ENCODE assay signal across 10 mouse cellular contexts in genomic region chr17:12996345-12996744, GRCm38 (mm10). TPM values are rescaled to one million over a fixed set of nuclear protein-coding genes. Genes with fewer than 3 reads are reported as not detected.
DNase-seq lines count a peak whose midpoint lies in the region; ATAC-seq and TF ChIP-seq lines count a peak whose summit lies in the region.
"Had no signal": no experiment of that assay in that cellular context is flagged by ENCODE, and none has a peak within 500 bp of the region (broad histone marks: within the 10 kb centered on the region; RNA-seq: fewer than 3 reads in every experiment).

No protein-coding gene starts in this region.

- no peak for ATAC-seq in forebrain, embryonic 16.5 days
- ATAC-seq in midbrain, embryonic 14.5 days (ENCODE audit: low FRiP score, low TSS enrichment): no peak
- no peak for ATAC-seq in midbrain, embryonic 16.5 days
- no peak for ATAC-seq in liver, postnatal 0 days

- H3K4me3 ChIP-seq in forebrain, embryonic 10.5 days: no peak overlapping the region
- no peak overlapping the region for H3K4me3 ChIP-seq in forebrain, embryonic 16.5 days (replicated peaks; ENCODE audit: low read length)
- no peak overlapping the region for H3K4me3 ChIP-seq in midbrain, embryonic 14.5 days (replicated peaks; ENCODE audit: low read depth, low read length)
- no peak overlapping the region for H3K4me3 ChIP-seq in midbrain, embryonic 16.5 days (ENCODE audit: low read depth, low read length)
- no peak overlapping the region for H3K4me3 ChIP-seq in liver, postnatal 0 days (ENCODE audit: low read depth, low read length)
- H3K4me3 ChIP-seq: heart, embryonic 13.5 days; midbrain, embryonic 12.5 days had no signal

- WGBS in forebrain, embryonic 10.5 days: 33% methylated on average over 3 of the region's 3 CpGs
- 14% methylated on average over 3 of the region's 3 CpGs for WGBS in forebrain, embryonic 16.5 days
- 23% methylated on average over 3 of the region's 3 CpGs for WGBS in midbrain, embryonic 14.5 days
- 19% methylated on average over 3 of the region's 3 CpGs for WGBS in midbrain, embryonic 16.5 days
- WGBS in liver, postnatal 0 days (ENCODE audit: insufficient replicate concordance): 24% methylated on average over 3 of the region's 3 CpGs

- TF ChIP-seq CTCF in liver, postnatal 0 days (IDR thresholded peaks at IDR 0.05; ENCODE audit: low read depth): peak; percentile 75

- DNase-seq in forebrain, embryonic 10.5 days (ENCODE audit: extremely low spot score, low spot score): peak; percentile 32
- peak; percentile 77 for DNase-seq in midbrain, embryonic 14.5 days
- DNase-seq in cerebellum, adult 11-12 months: peak; percentile 59
- peak; percentile 41 to 45 for DNase-seq in heart, postnatal 36 days
- DNase-seq in liver, postnatal 0 days: peak; percentile 58
- peak; percentile 45 to 57 for DNase-seq in spleen, postnatal 36 days (ENCODE audit: low spot score in 2 of 2)

- H3K27ac ChIP-seq in forebrain, embryonic 10.5 days: no peak overlapping the region
- H3K27ac ChIP-seq in forebrain, embryonic 16.5 days (ENCODE audit: low read length): no peak overlapping the region
- H3K27ac ChIP-seq in midbrain, embryonic 14.5 days (replicated peaks; ENCODE audit: low read depth, low read length): no peak overlapping the region
- no peak overlapping the region for H3K27ac ChIP-seq in midbrain, embryonic 16.5 days (ENCODE audit: low read length)
- no peak overlapping the region for H3K27ac ChIP-seq in liver, postnatal 0 days (ENCODE audit: low read depth)
- H3K27ac ChIP-seq: heart, embryonic 13.5 days; midbrain, embryonic 12.5 days had no signal

- H3K36me3 ChIP-seq in forebrain, embryonic 10.5 days (replicated peaks): no peaks in the 10 kb centered on the region
- H3K36me3 ChIP-seq in forebrain, embryonic 16.5 days (ENCODE audit: control insufficient read depth, insufficient read depth): no peaks in the 10 kb centered on the region
- no peaks in the 10 kb centered on the region for H3K36me3 ChIP-seq in midbrain, embryonic 14.5 days (ENCODE audit: control insufficient read depth, insufficient read depth, low read length)
- H3K36me3 ChIP-seq in midbrain, embryonic 16.5 days (ENCODE audit: control insufficient read depth, insufficient read depth, low read length): no peaks in the 10 kb centered on the region
- H3K36me3 ChIP-seq in liver, postnatal 0 days (replicated peaks; ENCODE audit: insufficient read depth, low read length): no peaks in the 10 kb centered on the region
- H3K36me3 ChIP-seq: heart, embryonic 13.5 days; midbrain, embryonic 12.5 days had no signal

- intact Hi-C loops in heart, postnatal 36 days (cut with DNase I): loop anchor here (10.0 kb wide), 1 partner anchor 682 kb away; the partner anchor contains the start of gene Map3k4

- H3K4me2 ChIP-seq in forebrain, embryonic 16.5 days (ENCODE audit: low read length): no peak overlapping the region
- no peak overlapping the region for H3K4me2 ChIP-seq in midbrain, embryonic 14.5 days (ENCODE audit: low read length)
- no peak overlapping the region for H3K4me2 ChIP-seq in midbrain, embryonic 16.5 days (ENCODE audit: low read length)
- H3K4me2 ChIP-seq in liver, postnatal 0 days (ENCODE audit: low read depth, low read length): no peak overlapping the region
- H3K4me2 ChIP-seq: heart, embryonic 13.5 days; midbrain, embryonic 12.5 days had no signal

- no peak for TF ChIP-seq EP300 in liver, postnatal 0 days (IDR thresholded peaks at IDR 0.05; ENCODE audit: low read depth)

- no peak overlapping the region for H3K9ac ChIP-seq in forebrain, embryonic 16.5 days (replicated peaks; ENCODE audit: low read depth, low read length)
- no peak overlapping the region for H3K9ac ChIP-seq in midbrain, embryonic 14.5 days (replicated peaks; ENCODE audit: low read length)
- no peak overlapping the region for H3K9ac ChIP-seq in midbrain, embryonic 16.5 days (ENCODE audit: low read depth, low read length)
- no peak overlapping the region for H3K9ac ChIP-seq in liver, postnatal 0 days (replicated peaks)
- H3K9ac ChIP-seq: heart, embryonic 13.5 days; midbrain, embryonic 12.5 days had no signal

- H3K9me3 ChIP-seq in forebrain, embryonic 10.5 days: no peaks in the 10 kb centered on the region
- no peaks in the 10 kb centered on the region for H3K9me3 ChIP-seq in forebrain, embryonic 16.5 days (ENCODE audit: control insufficient read depth, low read length)
- no peaks in the 10 kb centered on the region for H3K9me3 ChIP-seq in midbrain, embryonic 14.5 days (ENCODE audit: control insufficient read depth, low read length)
- no peaks in the 10 kb centered on the region for H3K9me3 ChIP-seq in midbrain, embryonic 16.5 days (replicated peaks; ENCODE audit: control insufficient read depth, low read length, poor library complexity, severe bottlenecking)
- no peaks in the 10 kb centered on the region for H3K9me3 ChIP-seq in liver, postnatal 0 days (ENCODE audit: low read length)
- H3K9me3 ChIP-seq: heart, embryonic 13.5 days; midbrain, embryonic 12.5 days had no signal

- no peaks in the 10 kb centered on the region for H3K27me3 ChIP-seq in forebrain, embryonic 10.5 days (ENCODE audit: poor library complexity, severe bottlenecking)
- no peaks in the 10 kb centered on the region for H3K27me3 ChIP-seq in forebrain, embryonic 16.5 days (replicated peaks; ENCODE audit: control insufficient read depth, insufficient read depth, low read length)
- H3K27me3 ChIP-seq in midbrain, embryonic 14.5 days (ENCODE audit: control insufficient read depth, insufficient read depth, low read length): no peaks in the 10 kb centered on the region
- no peaks in the 10 kb centered on the region for H3K27me3 ChIP-seq in midbrain, embryonic 16.5 days (ENCODE audit: control insufficient read depth, insufficient read depth, low read depth, low read length)
- H3K27me3 ChIP-seq in liver, postnatal 0 days (ENCODE audit: insufficient read depth, low read length): no peaks in the 10 kb centered on the region
- H3K27me3 ChIP-seq: heart, embryonic 13.5 days; midbrain, embryonic 12.5 days had no signal

- H3K4me1 ChIP-seq in forebrain, embryonic 10.5 days: peaks cover 5% of the 10 kb centered on the region; the same call in 1 of the 2 replicates
- no peaks in the 10 kb centered on the region for H3K4me1 ChIP-seq in forebrain, embryonic 16.5 days (replicated peaks; ENCODE audit: control insufficient read depth, insufficient read depth, low read length)
- H3K4me1 ChIP-seq in midbrain, embryonic 14.5 days (ENCODE audit: control insufficient read depth, insufficient read depth, low read length): 0 out of 2 replicates have a peak, but pooled peaks cover 3% of the 10 kb centered on the region
- no peaks in the 10 kb centered on the region for H3K4me1 ChIP-seq in midbrain, embryonic 16.5 days (ENCODE audit: control insufficient read depth, insufficient read depth, low read length)
- no peaks in the 10 kb centered on the region for H3K4me1 ChIP-seq in liver, postnatal 0 days (ENCODE audit: insufficient read depth)
- H3K4me1 ChIP-seq: midbrain, embryonic 12.5 days had no signal

RNA-seq across cellular contexts. Expression of gene Wtap, which starts 2.4 kb away (rescaled TPM):
- polyA plus RNA-seq in forebrain, embryonic 10.5 days (2016; fragmentation: Nextera tagmentation; extraction: Ambion mirVana): 140 and 149 TPM in 2 replicates
- 155 and 168 TPM in 2 replicates for polyA plus RNA-seq in forebrain, embryonic 16.5 days (2015; fragmentation: Nextera tagmentation; extraction: Ambion mirVana)
- polyA plus RNA-seq in midbrain, embryonic 14.5 days (2014; fragmentation: Nextera tagmentation; extraction: Ambion mirVana): 147 and 150 TPM in 2 replicates
- 133 and 136 TPM in 2 replicates for polyA plus RNA-seq in midbrain, embryonic 16.5 days (2015; fragmentation: Nextera tagmentation; extraction: Ambion mirVana)
- 10 to 100 TPM; 32.3 to 33.9 TPM for total RNA-seq in heart, postnatal 36 days (2021)
- 49.2 and 54.6 TPM in 2 replicates for polyA plus RNA-seq in liver, postnatal 0 days (2015; fragmentation: Nextera tagmentation; extraction: Ambion mirVana)

RNA-seq across cellular contexts. Expression of gene Sod2, which starts 10.3 kb away (rescaled TPM):
- 109 TPM in 2 replicates for polyA plus RNA-seq in forebrain, embryonic 10.5 days (2016; fragmentation: Nextera tagmentation; extraction: Ambion mirVana)
- polyA plus RNA-seq in forebrain, embryonic 16.5 days (2015; fragmentation: Nextera tagmentation; extraction: Ambion mirVana): 107 and 120 TPM in 2 replicates
- polyA plus RNA-seq in midbrain, embryonic 14.5 days (2014; fragmentation: Nextera tagmentation; extraction: Ambion mirVana): 144 and 152 TPM in 2 replicates
- polyA plus RNA-seq in midbrain, embryonic 16.5 days (2015; fragmentation: Nextera tagmentation; extraction: Ambion mirVana): 111 and 118 TPM in 2 replicates
- 1,000 to 10,000 TPM; 1,043 to 1,108 TPM for total RNA-seq in heart, postnatal 36 days (2021)
- 200 and 212 TPM in 2 replicates for polyA plus RNA-seq in liver, postnatal 0 days (2015; fragmentation: Nextera tagmentation; extraction: Ambion mirVana)

RNA-seq across cellular contexts. Expression of gene Acat2, which starts 35.8 kb away (rescaled TPM):
- polyA plus RNA-seq in forebrain, embryonic 10.5 days (2016; fragmentation: Nextera tagmentation; extraction: Ambion mirVana): 396 and 405 TPM in 2 replicates
- polyA plus RNA-seq in forebrain, embryonic 16.5 days (2015; fragmentation: Nextera tagmentation; extraction: Ambion mirVana): 336 and 338 TPM in 2 replicates
- 223 and 257 TPM in 2 replicates for polyA plus RNA-seq in midbrain, embryonic 14.5 days (2014; fragmentation: Nextera tagmentation; extraction: Ambion mirVana)
- 378 and 382 TPM in 2 replicates for polyA plus RNA-seq in midbrain, embryonic 16.5 days (2015; fragmentation: Nextera tagmentation; extraction: Ambion mirVana)
- total RNA-seq in heart, postnatal 36 days (2021): 1 to 10 TPM; 5.9 to 8.8 TPM
- 36.4 and 39.1 TPM in 2 replicates for polyA plus RNA-seq in liver, postnatal 0 days (2015; fragmentation: Nextera tagmentation; extraction: Ambion mirVana)

RNA-seq across cellular contexts. Expression of gene Gpr31b, which starts 55.8 kb away (rescaled TPM):
- polyA plus RNA-seq in forebrain, embryonic 10.5 days (2016; fragmentation: Nextera tagmentation; extraction: Ambion mirVana): not detected in 2 replicates
- 0.25 and 0.58 TPM in 2 replicates for polyA plus RNA-seq in forebrain, embryonic 16.5 days (2015; fragmentation: Nextera tagmentation; extraction: Ambion mirVana)
- polyA plus RNA-seq in midbrain, embryonic 14.5 days (2014; fragmentation: Nextera tagmentation; extraction: Ambion mirVana): not detected in 2 replicates
- 0.19 TPM in 1 of 2 replicates, not detected in the other for polyA plus RNA-seq in midbrain, embryonic 16.5 days (2015; fragmentation: Nextera tagmentation; extraction: Ambion mirVana)
- total RNA-seq in heart, postnatal 36 days (2021): not detected
- polyA plus RNA-seq in liver, postnatal 0 days (2015; fragmentation: Nextera tagmentation; extraction: Ambion mirVana): not detected in 2 replicates
- polyA plus RNA-seq: heart, embryonic 13.5 days; midbrain, embryonic 12.5 days had no signal

RNA-seq across cellular contexts. Expression of gene Acat3, which starts 55.9 kb away (rescaled TPM):
- polyA plus RNA-seq in forebrain, embryonic 10.5 days (2016; fragmentation: Nextera tagmentation; extraction: Ambion mirVana): 1.5 and 2.0 TPM in 2 replicates
- polyA plus RNA-seq in forebrain, embryonic 16.5 days (2015; fragmentation: Nextera tagmentation; extraction: Ambion mirVana): 1.0 and 1.1 TPM in 2 replicates
- 0.32 and 0.53 TPM in 2 replicates for polyA plus RNA-seq in midbrain, embryonic 14.5 days (2014; fragmentation: Nextera tagmentation; extraction: Ambion mirVana)
- 0.76 and 1.4 TPM in 2 replicates for polyA plus RNA-seq in midbrain, embryonic 16.5 days (2015; fragmentation: Nextera tagmentation; extraction: Ambion mirVana)
- total RNA-seq in heart, postnatal 36 days (2021): under 1 TPM in 1 of 2 experiments, not detected in 1; 0.17 TPM
- 38.4 and 38.8 TPM in 2 replicates for polyA plus RNA-seq in liver, postnatal 0 days (2015; fragmentation: Nextera tagmentation; extraction: Ambion mirVana)
